Mouse (Mus musculus) kidney, embryonic 16.5 days (tissue): ENCODE measurements around the gene Rnf31. TPM values are rescaled to one million over a fixed set of nuclear protein-coding genes. Genes with fewer than 3 reads are reported as not detected.
A peak's percentile ranks its signal among the peaks of the same experiment; 100 is the strongest.

Source experiments
- ATAC-seq: fragments of 200-750 bp; cut with Nextera tagmentation; 2 replicates; pipeline ENCODE4 v1.8.0; 2017; ENCODE audit warnings: moderate TSS enrichment; ENCODE audit not compliant: low FRiP score, low TSS enrichment
- H3K27ac ChIP-seq: fragments of 300-500 bp; sonication (generic); 2 replicates; pipeline ENCODE4 v1.5.1; 2014; ENCODE audit warnings: low read length
- H3K27me3 ChIP-seq: fragments of 300-500 bp; sonication (generic); 2 replicates; pipeline ENCODE4 v1.6.1; 2014; ENCODE audit warnings: low read length, control low read depth, mixed read lengths; ENCODE audit not compliant: insufficient read depth
- H3K36me3 ChIP-seq: fragments of 300-500 bp; sonication (generic); 2 replicates; pipeline ENCODE4 v1.6.1; 2014; ENCODE audit warnings: low read length, control low read depth, mixed read lengths; ENCODE audit not compliant: insufficient read depth
- H3K4me1 ChIP-seq: fragments of 300-500 bp; sonication (generic); 2 replicates; pipeline ENCODE4 v1.6.1; 2014; ENCODE audit warnings: low read length, control low read depth, mixed read lengths; ENCODE audit not compliant: insufficient read depth
- H3K4me2 ChIP-seq: fragments of 300-500 bp; sonication (generic); replicated peaks from 2 replicates; pipeline ENCODE4 v1.6.1; 2014; ENCODE audit warnings: low read depth, low read length
- H3K4me3 ChIP-seq: fragments of 300-500 bp; sonication (generic); 2 replicates; pipeline ENCODE4 v1.5.1; 2014; ENCODE audit warnings: mild to moderate bottlenecking, low read length
- H3K9ac ChIP-seq: fragments of 300-500 bp; sonication (generic); replicated peaks from 2 replicates; pipeline ENCODE4 v1.6.1; 2014; ENCODE audit warnings: low read length
- H3K9me3 ChIP-seq: fragments of 300-500 bp; sonication (generic); 2 replicates; pipeline ENCODE4 v1.6.1; 2016; ENCODE audit warnings: low read length, control low read depth
- WGBS: fragments of 180-500 bp; shearing (Covaris S2); extraction: QIAGEN DNeasy Blood & Tissue Kit; methylation state at CpG from one replicate; pipeline ENCODE4 v1.1.7; 2014; 5-methylcytosine and 5-hydroxymethylcytosine counted together
- polyA plus RNA-seq: library from polyadenylated mRNA; unstranded; fragments of >200 nt; fragmentation: Nextera tagmentation; extraction: Ambion mirVana; gene quantifications from 2 replicates; pipeline ENCODE4 v1.2.1, GENCODE M21; 2015

The Rnf31 gene
- polyA plus RNA-seq, 1 experiment from 2014 or later: 21.3 TPM

DNA sequence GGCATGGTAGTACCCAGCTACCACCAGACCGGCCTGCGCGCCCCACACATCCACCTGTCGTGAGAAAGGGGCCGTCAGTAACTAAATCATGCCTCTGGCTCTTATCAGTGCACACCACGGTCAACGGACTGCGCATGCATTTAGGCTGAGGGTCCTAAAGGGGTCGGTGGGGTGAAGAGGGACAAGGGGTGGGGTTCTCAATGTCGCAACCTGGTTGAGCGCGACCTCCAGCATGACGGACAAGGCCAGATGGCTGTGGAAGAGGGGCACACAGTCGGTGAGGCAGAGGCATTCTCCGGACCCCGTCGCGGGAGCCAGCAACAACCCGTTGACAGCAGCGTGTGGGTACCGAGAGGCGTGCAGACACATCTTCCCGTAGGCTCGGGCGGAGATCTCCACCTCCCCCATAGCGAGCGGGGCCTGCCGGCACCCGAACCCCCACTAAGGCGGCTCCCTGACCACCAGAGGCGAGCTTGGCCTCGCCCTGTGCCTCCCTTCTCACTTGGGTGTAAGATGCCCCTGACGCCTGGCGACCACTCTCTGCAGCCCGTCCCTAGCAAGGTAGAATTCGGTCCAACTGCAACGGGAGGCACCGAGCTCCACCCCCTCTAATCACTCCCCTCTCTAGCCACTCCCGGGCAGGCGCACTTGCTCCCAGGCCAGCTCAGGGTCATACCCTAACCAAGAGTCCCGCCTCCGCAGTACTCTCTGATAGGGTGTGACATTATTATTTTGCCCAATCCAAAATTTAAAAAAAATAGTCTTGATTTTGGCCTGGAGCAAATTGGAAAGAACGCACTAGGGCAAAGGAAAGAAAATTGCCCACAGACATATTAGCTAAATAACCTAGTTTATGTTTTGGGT lies 6.6 kb upstream of the Rnf31 start, which contains the start of gene Emc9:
Gene Emc9 (minus strand): TSS at position 601 of the 864 bp plus-strand sequence.
- 4% methylated on average over 43 of the region's 43 CpGs for WGBS
- peaks cover 31% of the 10 kb centered on the region for H3K36me3 ChIP-seq
- peak; percentile 86 for ATAC-seq
- no peaks in the 10 kb centered on the region for H3K27me3 ChIP-seq
- H3K4me3 ChIP-seq: peak within 1 kb of the TSS; percentile 64
- peak within 1 kb of the TSS; percentile 94 for H3K4me2 ChIP-seq
- H3K9ac ChIP-seq: peak within 1 kb of the TSS; percentile 76
- no peak within 1 kb of the TSS for H3K27ac ChIP-seq
- H3K9me3 ChIP-seq: no peaks in the 10 kb centered on the region
- H3K4me1 ChIP-seq: peaks cover 11% of the 10 kb centered on the region

DNA sequence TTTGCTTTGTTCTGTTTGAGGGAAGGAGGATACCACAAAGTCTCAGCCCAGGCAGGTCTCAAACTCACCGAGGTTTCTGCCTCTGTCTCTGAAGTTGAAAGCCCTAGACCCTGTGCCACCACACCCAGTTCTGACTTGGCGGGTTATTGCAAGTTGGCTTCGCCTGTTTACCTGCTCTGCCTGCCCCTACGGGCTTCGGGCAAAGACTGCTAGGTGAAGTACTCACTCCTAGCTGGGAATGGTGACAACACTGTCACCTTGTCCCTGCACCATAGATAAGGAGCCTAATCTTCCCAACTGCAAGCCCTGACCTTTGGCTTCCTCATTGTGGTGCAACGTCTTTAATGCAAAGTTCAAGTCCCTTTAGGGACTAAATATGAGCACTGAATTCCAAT lies 5.9 kb upstream of the Rnf31 start:
- no peaks in the 10 kb centered on the region for H3K9me3 ChIP-seq
- H3K36me3 ChIP-seq: peaks cover 25% of the 10 kb centered on the region
- H3K9ac ChIP-seq: no peak overlapping the region
- H3K27me3 ChIP-seq: no peaks in the 10 kb centered on the region
- peak overlapping the region; percentile 94 for H3K4me2 ChIP-seq
- 61% methylated on average over 6 of the region's 6 CpGs for WGBS
- ATAC-seq: no peak
- H3K4me1 ChIP-seq: peaks cover 14% of the 10 kb centered on the region
- peak overlapping the region; percentile 64 for H3K4me3 ChIP-seq
- no peak overlapping the region for H3K27ac ChIP-seq

DNA sequence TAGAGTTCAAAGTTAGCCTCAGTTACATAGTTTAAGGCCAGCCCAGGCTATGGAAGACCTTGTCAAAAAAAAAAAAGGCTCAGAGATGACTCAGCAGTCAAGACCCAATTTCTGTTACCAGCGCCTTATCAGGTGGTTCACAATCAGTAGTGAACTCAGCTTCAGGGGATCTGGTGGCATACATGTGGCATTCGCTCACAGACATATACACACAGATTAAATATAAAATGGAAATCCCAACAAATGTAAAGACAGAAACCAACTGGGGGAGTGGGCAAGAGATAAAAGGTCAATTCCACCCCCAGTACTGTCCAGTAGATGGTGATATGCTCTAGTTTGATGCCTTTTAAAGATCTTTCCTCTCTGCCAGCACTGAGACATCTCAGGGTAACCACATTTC lies 5.4 kb upstream of the Rnf31 start:
- 90% methylated on average over 2 of the region's 2 CpGs for WGBS
- Histone ChIP-seq H3K27ac (no peak overlapping the region), H3K36me3 (peaks cover 19% of the 10 kb centered on the region), H3K27me3 (no peaks in the 10 kb centered on the region), H3K4me2 (no peak overlapping the region), H3K9ac (no peak overlapping the region), H3K4me3 (no peak overlapping the region), H3K4me1 (peaks cover 14% of the 10 kb centered on the region), H3K9me3 (no peaks in the 10 kb centered on the region)
- ATAC-seq: no peak

DNA sequence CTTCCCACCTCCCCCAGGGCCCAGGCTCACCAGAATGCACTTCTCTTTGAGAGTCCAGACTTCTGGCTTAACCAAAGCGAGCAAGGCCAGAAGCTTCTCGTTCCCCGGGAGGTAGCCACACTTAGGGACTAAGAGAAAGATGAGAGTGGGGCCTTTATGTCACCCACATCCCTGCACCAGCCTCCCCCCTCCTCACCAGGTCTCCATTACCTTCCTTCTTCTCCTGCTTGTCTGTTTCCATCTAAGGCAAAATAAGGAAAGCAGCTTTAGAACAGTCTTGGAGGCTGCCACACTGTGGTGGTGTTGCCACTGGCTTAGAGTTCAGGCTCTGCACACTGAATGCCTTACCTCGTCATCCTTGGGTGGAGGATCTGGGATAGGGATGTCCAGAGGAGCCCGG lies 2.2 kb upstream of the Rnf31 start:
- Histone ChIP-seq H3K4me3 (no peak overlapping the region), H3K27me3 (no peaks in the 10 kb centered on the region), H3K36me3 (peaks cover 19% of the 10 kb centered on the region), H3K9me3 (no peaks in the 10 kb centered on the region), H3K4me1 (peaks cover 26% of the 10 kb centered on the region), H3K4me2 (no peak overlapping the region), H3K27ac (no peak overlapping the region), H3K9ac (no peak overlapping the region)
- 96% methylated on average over 5 of the region's 5 CpGs for WGBS
- no peak for ATAC-seq

DNA sequence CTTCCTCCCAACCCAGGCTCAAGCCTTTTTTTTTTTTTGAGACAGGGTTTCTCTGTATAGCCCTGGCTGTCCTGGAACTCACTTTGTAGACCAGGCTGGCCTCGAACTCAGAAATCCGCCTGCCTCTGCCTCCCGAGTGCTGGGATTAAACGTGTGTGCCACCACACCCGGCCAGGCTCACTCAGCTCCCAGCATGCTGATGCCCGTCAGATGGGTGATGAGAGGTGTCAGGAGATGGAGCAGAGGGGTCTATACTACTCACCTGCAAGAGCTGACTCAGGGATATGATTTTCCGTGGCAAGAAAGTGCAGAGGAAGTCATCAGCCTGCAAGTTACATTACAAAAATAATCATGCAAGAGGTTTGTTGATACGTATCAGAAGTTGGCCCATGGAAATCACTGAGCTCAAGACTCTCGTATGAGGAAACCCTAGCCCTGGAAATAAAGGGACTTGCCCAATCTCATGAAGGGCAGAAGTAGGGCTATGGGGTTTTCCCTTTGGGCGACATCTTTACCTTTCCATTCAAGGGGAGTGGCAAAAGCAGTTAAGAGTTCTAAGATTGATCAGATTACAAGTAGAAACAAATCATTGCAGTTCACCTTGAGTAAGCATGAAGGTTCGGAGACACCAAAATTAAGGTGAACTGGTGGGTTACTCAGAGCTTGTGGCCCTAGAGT lies 1.6 kb upstream of the Rnf31 start:
- Histone ChIP-seq H3K4me1 (peaks cover 21% of the 10 kb centered on the region), H3K36me3 (peaks cover 25% of the 10 kb centered on the region), H3K4me2 (peak overlapping the region; percentile 78), H3K27me3 (no peaks in the 10 kb centered on the region), H3K9ac (peak overlapping the region; percentile 73), H3K9me3 (no peaks in the 10 kb centered on the region), H3K4me3 (peak overlapping the region; percentile 97), H3K27ac (peak overlapping the region; percentile 74)
- WGBS: 68% methylated on average over 11 of the region's 11 CpGs
- no peak for ATAC-seq

DNA sequence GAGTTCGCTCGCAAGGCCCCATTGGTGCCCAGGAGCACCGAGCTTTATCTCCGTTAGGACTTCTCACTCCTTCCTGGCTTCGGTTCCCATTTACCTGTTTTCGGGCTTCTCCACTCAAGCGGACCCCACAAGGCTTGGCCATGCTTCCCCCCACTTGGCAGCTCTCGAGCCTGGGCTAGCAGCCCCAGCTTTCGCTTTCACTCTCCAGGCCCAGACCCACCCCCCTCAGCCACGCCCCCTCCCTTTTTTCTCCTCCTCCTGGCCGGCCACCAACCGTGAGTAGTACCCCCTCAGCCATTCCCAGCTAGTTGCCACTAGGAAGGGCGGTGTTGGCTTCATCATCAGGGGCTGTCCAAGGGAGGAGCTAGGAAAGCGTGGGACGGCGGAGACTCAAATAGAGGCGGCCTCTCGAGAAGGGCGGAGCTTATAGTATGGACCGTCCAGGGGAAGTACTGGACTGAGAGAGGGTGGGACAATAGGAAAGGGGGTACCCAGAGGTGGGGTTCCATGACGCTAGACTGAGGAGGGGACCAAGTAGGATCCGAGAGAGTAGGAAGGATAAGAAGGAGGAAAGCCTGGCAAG lies 669 bp upstream of the Rnf31 start, which contains the start of gene Psme2:
Gene Psme2 (minus strand): TSS at position 366 of the 583 bp plus-strand sequence.
- peaks cover 16% of the 10 kb centered on the region for H3K4me1 ChIP-seq
- H3K9ac ChIP-seq: peak within 1 kb of the TSS; percentile 90
- H3K4me2 ChIP-seq: peak within 1 kb of the TSS; percentile 78
- H3K9me3 ChIP-seq: no peaks in the 10 kb centered on the region
- H3K4me3 ChIP-seq: peak within 1 kb of the TSS; percentile 97
- H3K27ac ChIP-seq: peak within 1 kb of the TSS; percentile 100
- peak; percentile 98 for ATAC-seq
- H3K36me3 ChIP-seq: peaks cover 35% of the 10 kb centered on the region
- 1% methylated on average over 21 of the region's 22 CpGs for WGBS
- H3K27me3 ChIP-seq: no peaks in the 10 kb centered on the region

DNA sequence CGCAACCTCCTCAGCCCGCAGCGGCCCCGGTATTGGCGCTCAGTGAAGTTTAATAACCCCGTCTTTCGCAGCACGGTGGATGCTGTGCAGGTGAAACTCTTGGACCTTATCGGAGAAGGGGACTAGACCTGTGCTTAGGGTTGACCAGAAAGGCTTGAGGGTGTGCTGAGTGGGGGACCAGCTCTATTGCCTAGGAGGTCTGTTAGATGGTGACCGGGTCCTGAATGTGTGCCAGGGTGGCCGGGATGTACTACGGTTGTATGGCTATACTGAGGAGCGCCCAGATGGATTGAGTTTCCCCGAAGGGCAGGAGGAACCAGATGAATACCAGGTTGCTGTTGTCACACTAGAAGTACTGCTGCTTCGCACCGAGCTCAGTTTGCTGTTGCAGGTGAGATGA lies 718 bp downstream of the Rnf31 start:
- H3K27me3 ChIP-seq: no peaks in the 10 kb centered on the region
- H3K27ac ChIP-seq: peak overlapping the region; percentile 100
- WGBS: 2% methylated on average over 16 of the region's 16 CpGs
- no peaks in the 10 kb centered on the region for H3K9me3 ChIP-seq
- ATAC-seq: no peak
- H3K4me1 ChIP-seq: peaks cover 16% of the 10 kb centered on the region
- peak overlapping the region; percentile 97 for H3K4me3 ChIP-seq
- H3K9ac ChIP-seq: peak overlapping the region; percentile 90
- peaks cover 45% of the 10 kb centered on the region for H3K36me3 ChIP-seq
- H3K4me2 ChIP-seq: peak overlapping the region; percentile 78

DNA sequence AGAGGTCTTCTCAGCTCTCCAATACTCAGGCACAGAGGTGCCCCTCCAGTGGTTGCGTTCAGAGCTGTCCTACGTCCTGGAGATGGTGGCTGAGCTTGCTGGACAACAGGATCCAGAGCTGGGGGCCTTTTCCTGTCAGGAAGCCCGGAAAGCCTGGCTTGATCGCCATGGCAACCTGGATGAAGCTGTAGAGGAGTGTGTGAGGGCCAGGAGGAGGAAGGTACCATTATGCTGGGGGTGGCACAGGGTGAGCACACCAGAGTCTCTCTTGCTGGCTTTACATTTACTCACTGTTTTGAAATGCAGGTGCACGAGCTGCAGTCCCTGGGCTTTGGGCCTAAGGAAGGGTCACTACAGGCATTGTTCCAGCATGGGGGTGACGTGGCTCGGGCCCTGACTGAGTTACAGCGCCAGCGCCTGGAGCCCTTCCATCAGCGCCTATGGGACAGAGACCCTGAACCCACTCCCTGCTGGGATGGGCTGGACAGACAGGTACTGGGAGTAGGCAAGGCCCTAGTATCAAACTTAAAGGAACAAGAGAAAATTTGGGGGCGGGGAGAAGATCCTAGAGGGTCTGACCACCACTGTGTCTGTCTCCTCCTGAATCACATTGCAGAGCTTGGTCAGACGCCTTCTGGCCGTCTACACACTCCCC lies 4.7 kb downstream of the Rnf31 start:
- 83% methylated on average over 13 of the region's 13 CpGs for WGBS
- Histone ChIP-seq H3K4me2 (no peak overlapping the region), H3K27ac (no peak overlapping the region), H3K27me3 (no peaks in the 10 kb centered on the region), H3K4me3 (no peak overlapping the region), H3K9ac (no peak overlapping the region), H3K4me1 (peaks cover 12% of the 10 kb centered on the region), H3K9me3 (no peaks in the 10 kb centered on the region), H3K36me3 (peaks cover 58% of the 10 kb centered on the region)
- no peak for ATAC-seq

DNA sequence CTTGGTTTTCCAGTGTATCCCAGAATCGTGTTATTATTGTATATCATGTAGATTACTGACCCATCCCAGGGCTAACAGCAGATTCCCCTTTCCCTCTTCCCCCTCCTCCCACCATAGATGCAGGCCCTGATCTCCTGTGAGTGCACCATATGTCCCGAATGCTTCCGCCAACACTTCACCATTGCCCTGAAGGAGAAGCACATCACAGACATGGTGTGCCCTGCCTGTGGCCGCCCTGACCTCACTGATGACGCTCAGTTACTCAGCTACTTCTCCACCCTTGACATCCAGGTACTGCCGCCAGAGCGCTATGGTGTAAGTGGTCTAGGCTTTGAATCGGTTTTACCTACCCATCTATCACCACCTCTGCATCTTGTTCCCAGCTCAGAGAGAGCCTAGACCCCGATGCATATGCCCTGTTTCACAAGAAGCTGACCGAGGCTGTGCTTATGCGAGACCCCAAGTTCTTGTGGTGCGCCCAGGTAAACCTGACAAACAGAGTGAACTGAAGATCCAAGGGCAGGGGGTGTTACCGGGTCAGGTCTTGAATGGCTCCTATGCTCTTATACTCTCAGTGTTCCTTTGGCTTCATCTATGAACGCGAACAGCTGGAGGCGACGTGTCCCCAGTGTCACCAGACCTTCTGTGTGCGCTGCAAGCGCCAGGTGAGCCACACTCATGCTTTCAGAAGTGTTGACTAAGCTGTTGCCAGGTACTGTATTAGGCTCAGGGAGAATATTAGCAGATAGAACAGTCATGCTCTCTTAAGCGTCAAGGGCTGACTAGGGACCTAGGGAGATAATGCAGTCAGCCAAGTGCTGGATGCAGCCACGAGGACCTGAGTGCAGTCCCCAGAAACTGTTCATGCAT lies 7.2 kb downstream of the Rnf31 start:
- peaks cover 5% of the 10 kb centered on the region for H3K4me1 ChIP-seq
- peaks cover 74% of the 10 kb centered on the region for H3K36me3 ChIP-seq
- no peaks in the 10 kb centered on the region for H3K27me3 ChIP-seq
- H3K4me2 ChIP-seq: no peak overlapping the region
- H3K9me3 ChIP-seq: no peaks in the 10 kb centered on the region
- H3K9ac ChIP-seq: no peak overlapping the region
- no peak for ATAC-seq
- WGBS: 88% methylated on average over 21 of the region's 21 CpGs
- H3K4me3 ChIP-seq: no peak overlapping the region
- H3K27ac ChIP-seq: no peak overlapping the region
